Mouse (Mus musculus) embryo, embryonic 11 days (tissue): Measurements from ENCODE around the gene Bdkrb2.

Experiments used
- DNase-seq: peaks from one replicate; pipeline ENCODE4 v3.0.0-alpha.2; 2015

Bdkrb2 gene

GRCm38 (mm10) chr12:105593471-105593870, 30.4 kb downstream of the Bdkrb2 start:
- no peak for DNase-seq

GRCm38 (mm10) chr12:105597135-105597534, 34.1 kb downstream of the Bdkrb2 start:
- no peak for DNase-seq

- no peak for DNase-seq
These were observed 35.5 kb downstream of the Bdkrb2 start for GRCm38 (mm10) chr12:105598503-105598902.

- DNase-seq, result no peak
These were observed 36.1 kb downstream of the Bdkrb2 start for GRCm38 (mm10) chr12:105599098-105599497.

- no peak for DNase-seq
These were observed 38.6 kb downstream of the Bdkrb2 start for GRCm38 (mm10) chr12:105601586-105601985.

- no peak for DNase-seq
These were observed 39.7 kb downstream of the Bdkrb2 start, which contains the start of gene Bdkrb1 for GRCm38 (mm10) chr12:105602581-105603210. Gene Bdkrb1 (plus strand): TSS chr12:105603085.

GRCm38 (mm10) chr12:105603904-105604303, 40.9 kb downstream of the Bdkrb2 start:
- DNase-seq, result no peak

- DNase-seq, result peak; percentile 40
These were observed 42.2 kb downstream of the Bdkrb2 start for GRCm38 (mm10) chr12:105605212-105605611.

GRCm38 (mm10) chr12:105606881-105607280, 43.9 kb downstream of the Bdkrb2 start:
- no peak for DNase-seq

- DNase-seq, result no peak
These were observed 48.0 kb downstream of the Bdkrb2 start for GRCm38 (mm10) chr12:105611045-105611444.

- DNase-seq, result peak; percentile 92
These were observed 48.7 kb downstream of the Bdkrb2 start for GRCm38 (mm10) chr12:105611748-105612147.

GRCm38 (mm10) chr12:105613559-105613958, 50.5 kb downstream of the Bdkrb2 start:
- no peak for DNase-seq

GRCm38 (mm10) chr12:105622048-105622447, 59.0 kb downstream of the Bdkrb2 start:
- DNase-seq, result no peak

- no peak for DNase-seq
These were observed 60.0 kb downstream of the Bdkrb2 start for GRCm38 (mm10) chr12:105622981-105623539.

GRCm38 (mm10) chr12:105625798-105626197, 62.8 kb downstream of the Bdkrb2 start:
- DNase-seq, result peak; percentile 23

- DNase-seq, result no peak
These were observed 71.5 kb downstream of the Bdkrb2 start for GRCm38 (mm10) chr12:105634374-105635067.

- DNase-seq, result no peak
These were observed 73.5 kb downstream of the Bdkrb2 start for GRCm38 (mm10) chr12:105636551-105636950.

- DNase-seq, result no peak
These were observed 74.5 kb downstream of the Bdkrb2 start for GRCm38 (mm10) chr12:105637554-105637953.

GRCm38 (mm10) chr12:105642770-105643321, 79.8 kb downstream of the Bdkrb2 start:
- no peak for DNase-seq
